Mouse (Mus musculus): Measurements from ENCODE around the gene Ang5.
"Not testable (repeated sequence)": the region's sequence is repeated elsewhere in the genome, so short reads cannot be mapped to it uniquely, and the experiment has no call there.

DNA sequence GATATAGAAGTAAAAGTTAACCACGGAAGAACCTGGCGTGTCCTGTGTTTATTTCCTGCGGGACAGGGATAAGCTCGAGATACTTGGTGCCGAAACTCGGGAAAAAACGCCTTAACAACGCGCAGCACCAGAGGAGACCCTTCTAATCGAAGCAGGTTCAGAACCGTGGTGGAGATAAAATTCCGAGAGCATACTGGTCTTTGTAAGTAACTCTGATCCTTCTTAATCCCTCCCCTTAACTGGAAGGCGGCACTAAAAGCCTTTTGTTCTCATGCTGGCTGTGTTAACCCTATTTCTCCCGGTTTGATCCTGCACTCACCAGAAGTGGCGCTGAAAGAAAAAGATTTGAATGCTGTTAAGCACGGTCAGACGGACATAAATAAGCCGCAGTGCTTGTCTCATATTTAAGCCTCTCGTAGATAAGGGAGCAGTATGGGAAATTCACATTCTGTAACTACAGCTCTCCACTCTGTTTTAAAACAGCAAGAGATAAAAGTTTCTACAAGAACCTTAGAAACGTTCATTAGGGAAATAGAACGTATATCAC, 31.4 kb upstream of the Ang5 start:
- not testable (repeated sequence) for TF ChIP-seq POLR2A (IDR thresholded peaks at IDR 0.05; ENCODE audit: borderline replicate concordance, low read depth, low read length); CTCF (IDR thresholded peaks at IDR 0.05; ENCODE audit: low read depth, low read length)

Data from bone marrow macrophage, adult 2 months (primary cell).